Mouse (Mus musculus) brain, adult 2 months (tissue): Measurements from ENCODE around the gene Pisd.
A peak's percentile ranks its signal among the peaks of the same experiment; 100 is the strongest.
"Not testable (repeated sequence)": the region's sequence is repeated elsewhere in the genome, so short reads cannot be mapped to it uniquely, and the experiment has no call there.

Experiments
- DNase-seq: peaks from one replicate; pipeline ENCODE4 v3.0.0; 2011; ENCODE audit warnings: low read depth, low spot score

Gene Pisd

GRCm38 (mm10) chr5:32785313-32785915, at the start of gene Pisd:
Gene Pisd, minus strand, starts transcription at chr5:32785646.
- DNase-seq = peak; percentile 98

GRCm38 (mm10) chr5:32834497-32834896, 49.1 kb upstream of the Pisd start:
- no peak for DNase-seq

- DNase-seq = peak; percentile 29
Measured at GRCm38 (mm10) chr5:32830054-32830453, 44.6 kb upstream of the Pisd start.

- DNase-seq = peak; percentile 29
Measured at GRCm38 (mm10) chr5:32828766-32829165, 43.3 kb upstream of the Pisd start.

- DNase-seq = no peak
Measured at GRCm38 (mm10) chr5:32827009-32827408, 41.6 kb upstream of the Pisd start, which contains the start of gene Gm20671. Gene Gm20671, minus strand, starts transcription at chr5:32827109.

GRCm38 (mm10) chr5:32820471-32820870, 35.0 kb upstream of the Pisd start:
- peak; percentile 52 for DNase-seq

- DNase-seq = peak; percentile 33
Measured at GRCm38 (mm10) chr5:32815396-32815795, 29.9 kb upstream of the Pisd start.

GRCm38 (mm10) chr5:32786454-32786853, 1.0 kb upstream of the Pisd start:
- not testable (repeated sequence) for DNase-seq

GRCm38 (mm10) chr5:32784726-32785125, 720 bp downstream of the Pisd start:
- DNase-seq = peak; percentile 16

- no peak for DNase-seq
Measured at GRCm38 (mm10) chr5:32781596-32781995, 3.9 kb downstream of the Pisd start.

- no peak for DNase-seq
Measured at GRCm38 (mm10) chr5:32778168-32778567, 7.3 kb downstream of the Pisd start.

- no peak for DNase-seq
Measured at GRCm38 (mm10) chr5:32772361-32772760, 13.1 kb downstream of the Pisd start.

- no peak for DNase-seq
Measured at GRCm38 (mm10) chr5:32767636-32768373, 17.6 kb downstream of the Pisd start.

- DNase-seq = no peak
Measured at GRCm38 (mm10) chr5:32767004-32767403, 18.4 kb downstream of the Pisd start.

GRCm38 (mm10) chr5:32761566-32762140, 23.8 kb downstream of the Pisd start:
- no peak for DNase-seq

- DNase-seq = peak; percentile 19
Measured at GRCm38 (mm10) chr5:32760787-32761186, 24.7 kb downstream of the Pisd start.

GRCm38 (mm10) chr5:32760352-32760751, 25.1 kb downstream of the Pisd start:
- DNase-seq = not testable (repeated sequence)

- DNase-seq = no peak
Measured at GRCm38 (mm10) chr5:32759662-32760061, 25.8 kb downstream of the Pisd start.

- DNase-seq = no peak
Measured at GRCm38 (mm10) chr5:32756141-32756540, 29.3 kb downstream of the Pisd start.

- peak; percentile 45 for DNase-seq
Measured at GRCm38 (mm10) chr5:32751736-32752135, 33.7 kb downstream of the Pisd start.

GRCm38 (mm10) chr5:32748936-32749335, 36.5 kb downstream of the Pisd start:
- DNase-seq = no peak

- peak; percentile 84 for DNase-seq
Measured at GRCm38 (mm10) chr5:32747650-32748375, 37.6 kb downstream of the Pisd start.
